Mouse (Mus musculus): ENCODE data around the gene Dock4. TPM values are rescaled to one million over a fixed set of nuclear protein-coding genes. Genes with fewer than 3 reads are reported as not detected.

Dock4 gene
- polyA plus RNA-seq, 1 experiment, result 12.7 TPM

DNA sequence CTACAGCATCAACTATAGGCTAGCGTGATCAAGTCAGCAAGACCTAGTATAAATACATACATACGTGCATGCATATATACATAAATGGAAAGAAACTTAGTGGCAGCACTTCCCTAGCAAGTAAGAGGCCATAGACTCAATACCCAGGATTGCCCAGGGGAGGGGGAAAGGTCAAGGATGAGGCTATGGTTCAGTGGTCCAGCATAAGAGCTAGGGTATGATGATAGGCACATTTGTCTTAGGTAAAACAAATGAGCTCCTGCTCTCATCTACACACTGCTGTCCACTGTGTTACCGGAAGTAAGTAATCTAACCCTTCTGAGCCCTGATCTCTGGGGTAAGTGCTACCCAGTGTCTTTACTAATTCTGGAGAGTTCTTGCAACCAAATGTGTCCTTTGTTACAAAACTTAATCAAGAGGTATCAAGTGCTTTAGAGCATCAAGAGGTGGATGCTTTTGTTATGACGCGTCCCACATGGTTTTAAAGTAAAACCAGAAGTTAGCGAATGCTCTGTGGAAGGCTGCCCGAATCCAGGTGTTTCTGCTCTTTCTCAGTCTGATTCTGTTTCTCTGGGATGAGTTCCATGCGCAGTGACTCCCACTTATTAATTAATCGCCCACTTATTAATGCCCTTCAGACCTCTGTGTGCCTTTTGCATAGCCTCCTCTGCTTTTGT, 3.5 kb downstream of the Dock4 start:
- Histone ChIP-seq H3K4me3 (ENCODE audit: low read depth, low read length) (no peak overlapping the region), H3K9me3 (replicated peaks; ENCODE audit: control insufficient read depth, insufficient read depth, low read length, poor library complexity, severe bottlenecking) (no peaks in the 10 kb centered on the region), H3K4me1 (ENCODE audit: control insufficient read depth, insufficient read depth, low read length) (no peaks in the 10 kb centered on the region), H3K27ac (ENCODE audit: insufficient read depth, low read length) (no peak overlapping the region), H3K36me3 (ENCODE audit: control insufficient read depth, insufficient read depth, low read length, poor library complexity, severe bottlenecking) (no peaks in the 10 kb centered on the region), H3K9ac (ENCODE audit: low read depth, poor library complexity, severe bottlenecking) (no peak overlapping the region), H3K27me3 (ENCODE audit: control insufficient read depth, insufficient read depth, low read length, poor library complexity, severe bottlenecking) (no peaks in the 10 kb centered on the region; the same call in 1 of the 2 replicates)
- no peak for TF ChIP-seq POLR2A (IDR thresholded peaks at IDR 0.05; ENCODE audit: insufficient read depth, low read length)
- no peak for TF ChIP-seq CTCF (IDR thresholded peaks at IDR 0.05; ENCODE audit: low read depth, low read length)
- TF ChIP-seq EP300 (IDR thresholded peaks at IDR 0.05; ENCODE audit: insufficient read depth, low read depth, low read length), result no peak

GRCm38 (mm10) chr12:40456517-40456916, 10.8 kb downstream of the Dock4 start:
- H3K36me3 ChIP-seq (ENCODE audit: control insufficient read depth, insufficient read depth, low read length, poor library complexity, severe bottlenecking), result no peaks in the 10 kb centered on the region
- peaks cover 2% of the 10 kb centered on the region for H3K4me1 ChIP-seq (ENCODE audit: control insufficient read depth, insufficient read depth, low read length)
- no peak overlapping the region for H3K4me3 ChIP-seq (ENCODE audit: low read depth, low read length)
- H3K27me3 ChIP-seq (ENCODE audit: control insufficient read depth, insufficient read depth, low read length, poor library complexity, severe bottlenecking), result no peaks in the 10 kb centered on the region
- no peak overlapping the region for H3K9ac ChIP-seq (ENCODE audit: low read depth, poor library complexity, severe bottlenecking)
- H3K27ac ChIP-seq (ENCODE audit: insufficient read depth, low read length), result no peak overlapping the region
- TF ChIP-seq EP300 (IDR thresholded peaks at IDR 0.05; ENCODE audit: insufficient read depth, low read depth, low read length), result no peak
- TF ChIP-seq POLR2A (IDR thresholded peaks at IDR 0.05; ENCODE audit: insufficient read depth, low read length), result no peak
- TF ChIP-seq CTCF (IDR thresholded peaks at IDR 0.05; ENCODE audit: low read depth, low read length), result no peak
- H3K9me3 ChIP-seq (replicated peaks; ENCODE audit: control insufficient read depth, insufficient read depth, low read length, poor library complexity, severe bottlenecking), result no peaks in the 10 kb centered on the region

- no peaks in the 10 kb centered on the region for H3K36me3 ChIP-seq (ENCODE audit: control insufficient read depth, insufficient read depth, low read length, poor library complexity, severe bottlenecking)
- H3K4me3 ChIP-seq (ENCODE audit: low read depth, low read length), result no peak overlapping the region
- H3K4me1 ChIP-seq (ENCODE audit: control insufficient read depth, insufficient read depth, low read length), result peaks cover 2% of the 10 kb centered on the region
- TF ChIP-seq CTCF (IDR thresholded peaks at IDR 0.05; ENCODE audit: low read depth, low read length), result no peak
- no peak for TF ChIP-seq EP300 (IDR thresholded peaks at IDR 0.05; ENCODE audit: insufficient read depth, low read depth, low read length)
- no peak for TF ChIP-seq POLR2A (IDR thresholded peaks at IDR 0.05; ENCODE audit: insufficient read depth, low read length)
- H3K27me3 ChIP-seq (ENCODE audit: control insufficient read depth, insufficient read depth, low read length, poor library complexity, severe bottlenecking), result no peaks in the 10 kb centered on the region
- no peak overlapping the region for H3K9ac ChIP-seq (ENCODE audit: low read depth, poor library complexity, severe bottlenecking)
- no peak overlapping the region for H3K27ac ChIP-seq (ENCODE audit: insufficient read depth, low read length)
- no peaks in the 10 kb centered on the region for H3K9me3 ChIP-seq (replicated peaks; ENCODE audit: control insufficient read depth, insufficient read depth, low read length, poor library complexity, severe bottlenecking)
Observed at GRCm38 (mm10) chr12:40458977-40459376, 13.2 kb downstream of the Dock4 start.

- Histone ChIP-seq H3K27me3 (ENCODE audit: control insufficient read depth, insufficient read depth, low read length, poor library complexity, severe bottlenecking) (no peaks in the 10 kb centered on the region), H3K27ac (ENCODE audit: insufficient read depth, low read length) (no peak overlapping the region), H3K36me3 (ENCODE audit: control insufficient read depth, insufficient read depth, low read length, poor library complexity, severe bottlenecking) (no peaks in the 10 kb centered on the region), H3K9ac (ENCODE audit: low read depth, poor library complexity, severe bottlenecking) (no peak overlapping the region), H3K4me3 (ENCODE audit: low read depth, low read length) (no peak overlapping the region), H3K4me1 (ENCODE audit: control insufficient read depth, insufficient read depth, low read length) (peaks cover 2% of the 10 kb centered on the region), H3K9me3 (replicated peaks; ENCODE audit: control insufficient read depth, insufficient read depth, low read length, poor library complexity, severe bottlenecking) (no peaks in the 10 kb centered on the region)
- no peak for TF ChIP-seq EP300 (IDR thresholded peaks at IDR 0.05; ENCODE audit: insufficient read depth, low read depth, low read length)
- TF ChIP-seq POLR2A (IDR thresholded peaks at IDR 0.05; ENCODE audit: insufficient read depth, low read length), result no peak
- TF ChIP-seq CTCF (IDR thresholded peaks at IDR 0.05; ENCODE audit: low read depth, low read length), result no peak
Observed at GRCm38 (mm10) chr12:40459673-40460265, 14.0 kb downstream of the Dock4 start.

DNA sequence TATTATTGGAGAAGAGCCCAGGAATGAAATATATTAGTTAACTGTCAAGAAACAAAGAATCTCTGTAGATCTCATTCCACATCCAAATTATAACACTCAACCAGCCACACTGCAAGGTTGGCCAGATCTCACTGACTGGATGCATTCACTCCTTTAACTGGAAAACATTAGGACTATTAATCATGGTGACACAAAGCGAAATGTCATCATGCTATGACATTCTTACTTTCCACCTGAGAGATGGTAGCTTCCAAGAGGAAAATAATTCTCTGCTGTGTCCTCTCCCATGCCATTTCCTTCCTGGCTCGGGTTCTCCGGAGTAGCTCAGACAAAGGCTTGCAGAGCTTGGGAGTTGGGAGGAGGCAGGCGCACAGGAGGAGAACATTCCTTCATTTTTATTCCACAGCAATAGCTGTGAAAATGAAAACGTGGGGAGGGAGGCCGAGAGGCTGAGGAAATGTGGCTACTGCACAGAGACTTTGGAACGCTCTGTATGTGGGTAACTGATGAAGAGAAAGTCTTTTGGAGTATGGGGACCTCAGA, 17.0 kb downstream of the Dock4 start:
- H3K9ac ChIP-seq (ENCODE audit: low read depth, poor library complexity, severe bottlenecking), result no peak overlapping the region
- no peaks in the 10 kb centered on the region for H3K36me3 ChIP-seq (ENCODE audit: control insufficient read depth, insufficient read depth, low read length, poor library complexity, severe bottlenecking)
- H3K4me1 ChIP-seq (ENCODE audit: control insufficient read depth, insufficient read depth, low read length), result peaks cover 2% of the 10 kb centered on the region
- no peak overlapping the region for H3K4me3 ChIP-seq (ENCODE audit: low read depth, low read length)
- no peak overlapping the region for H3K27ac ChIP-seq (ENCODE audit: insufficient read depth, low read length)
- H3K27me3 ChIP-seq (ENCODE audit: control insufficient read depth, insufficient read depth, low read length, poor library complexity, severe bottlenecking), result no peaks in the 10 kb centered on the region
- TF ChIP-seq POLR2A (IDR thresholded peaks at IDR 0.05; ENCODE audit: insufficient read depth, low read length), result no peak
- TF ChIP-seq EP300 (IDR thresholded peaks at IDR 0.05; ENCODE audit: insufficient read depth, low read depth, low read length), result no peak
- TF ChIP-seq CTCF (IDR thresholded peaks at IDR 0.05; ENCODE audit: low read depth, low read length), result no peak
- no peaks in the 10 kb centered on the region for H3K9me3 ChIP-seq (replicated peaks; ENCODE audit: control insufficient read depth, insufficient read depth, low read length, poor library complexity, severe bottlenecking)

- TF ChIP-seq EP300 (IDR thresholded peaks at IDR 0.05; ENCODE audit: insufficient read depth, low read depth, low read length) (no peak), POLR2A (IDR thresholded peaks at IDR 0.05; ENCODE audit: insufficient read depth, low read length) (no peak), CTCF (IDR thresholded peaks at IDR 0.05; ENCODE audit: low read depth, low read length) (no peak)
- no peaks in the 10 kb centered on the region for H3K9me3 ChIP-seq (replicated peaks; ENCODE audit: control insufficient read depth, insufficient read depth, low read length, poor library complexity, severe bottlenecking)
- no peak overlapping the region for H3K27ac ChIP-seq (ENCODE audit: insufficient read depth, low read length)
- H3K9ac ChIP-seq (ENCODE audit: low read depth, poor library complexity, severe bottlenecking), result no peak overlapping the region
- peaks cover 2% of the 10 kb centered on the region for H3K4me1 ChIP-seq (ENCODE audit: control insufficient read depth, insufficient read depth, low read length)
- H3K27me3 ChIP-seq (ENCODE audit: control insufficient read depth, insufficient read depth, low read length, poor library complexity, severe bottlenecking), result no peaks in the 10 kb centered on the region
- no peak overlapping the region for H3K4me3 ChIP-seq (ENCODE audit: low read depth, low read length)
- no peaks in the 10 kb centered on the region for H3K36me3 ChIP-seq (ENCODE audit: control insufficient read depth, insufficient read depth, low read length, poor library complexity, severe bottlenecking)
Observed at GRCm38 (mm10) chr12:40463828-40464227, 18.1 kb downstream of the Dock4 start.
